Mouse (Mus musculus): ENCODE measurements around the gene Nfib. TPM values are rescaled to one million over a fixed set of nuclear protein-coding genes. Genes with fewer than 3 reads are reported as not detected.

Gene Nfib
- polyA plus RNA-seq, 1 experiment from 2014 or later, result 26.7 TPM

GRCm38 (mm10) chr4:82663749-82664381, 41.7 kb downstream of the Nfib start:
- no peaks in the 10 kb centered on the region for H3K27me3 ChIP-seq (ENCODE audit: insufficient read depth, low read length)
- 88% methylated on average over 6 of the region's 6 CpGs for WGBS
- no peak overlapping the region for H3K4me3 ChIP-seq (ENCODE audit: low read length)
- H3K4me2 ChIP-seq (replicated peaks; ENCODE audit: low read depth, low read length), result no peak overlapping the region
- H3K4me1 ChIP-seq (ENCODE audit: insufficient read depth, low read length), result no peaks in the 10 kb centered on the region
- no peak overlapping the region for H3K9ac ChIP-seq (replicated peaks; ENCODE audit: low read length)
- no peak for ATAC-seq (ENCODE audit: low FRiP score, low TSS enrichment)
- H3K36me3 ChIP-seq (ENCODE audit: insufficient read depth, low read length), result no peaks in the 10 kb centered on the region
- no peak overlapping the region for H3K27ac ChIP-seq (ENCODE audit: low read length)
- no peaks in the 10 kb centered on the region for H3K9me3 ChIP-seq (ENCODE audit: low read length)

GRCm38 (mm10) chr4:82662626-82663025, 42.9 kb downstream of the Nfib start:
- Histone ChIP-seq H3K4me1 (ENCODE audit: insufficient read depth, low read length) (no peaks in the 10 kb centered on the region), H3K27ac (ENCODE audit: low read length) (no peak overlapping the region), H3K9me3 (ENCODE audit: low read length) (no peaks in the 10 kb centered on the region), H3K27me3 (ENCODE audit: insufficient read depth, low read length) (no peaks in the 10 kb centered on the region), H3K9ac (replicated peaks; ENCODE audit: low read length) (no peak overlapping the region), H3K4me3 (ENCODE audit: low read length) (no peak overlapping the region), H3K36me3 (ENCODE audit: insufficient read depth, low read length) (no peaks in the 10 kb centered on the region), H3K4me2 (replicated peaks; ENCODE audit: low read depth, low read length) (no peak overlapping the region)
- 75% methylated on average over 3 of the region's 3 CpGs for WGBS
- no peak for ATAC-seq (ENCODE audit: low FRiP score, low TSS enrichment)

GRCm38 (mm10) chr4:82662222-82662621, 43.3 kb downstream of the Nfib start:
- H3K27ac ChIP-seq (ENCODE audit: low read length), result no peak overlapping the region
- H3K27me3 ChIP-seq (ENCODE audit: insufficient read depth, low read length), result no peaks in the 10 kb centered on the region
- no peaks in the 10 kb centered on the region for H3K36me3 ChIP-seq (ENCODE audit: insufficient read depth, low read length)
- no peaks in the 10 kb centered on the region for H3K9me3 ChIP-seq (ENCODE audit: low read length)
- H3K4me1 ChIP-seq (ENCODE audit: insufficient read depth, low read length), result no peaks in the 10 kb centered on the region
- no peak overlapping the region for H3K9ac ChIP-seq (replicated peaks; ENCODE audit: low read length)
- H3K4me2 ChIP-seq (replicated peaks; ENCODE audit: low read depth, low read length), result no peak overlapping the region
- 73% methylated on average over 9 of the region's 9 CpGs for WGBS
- no peak overlapping the region for H3K4me3 ChIP-seq (ENCODE audit: low read length)
- no peak for ATAC-seq (ENCODE audit: low FRiP score, low TSS enrichment)

GRCm38 (mm10) chr4:82661215-82661614, 44.3 kb downstream of the Nfib start:
- Histone ChIP-seq H3K4me3 (ENCODE audit: low read length) (no peak overlapping the region), H3K4me2 (replicated peaks; ENCODE audit: low read depth, low read length) (no peak overlapping the region), H3K9me3 (ENCODE audit: low read length) (no peaks in the 10 kb centered on the region), H3K36me3 (ENCODE audit: insufficient read depth, low read length) (no peaks in the 10 kb centered on the region), H3K9ac (replicated peaks; ENCODE audit: low read length) (no peak overlapping the region), H3K27ac (ENCODE audit: low read length) (no peak overlapping the region), H3K4me1 (ENCODE audit: insufficient read depth, low read length) (no peaks in the 10 kb centered on the region), H3K27me3 (ENCODE audit: insufficient read depth, low read length) (no peaks in the 10 kb centered on the region)
- WGBS, result 59% methylated on average over 7 of the region's 7 CpGs
- ATAC-seq (ENCODE audit: low FRiP score, low TSS enrichment), result peak; percentile 57

GRCm38 (mm10) chr4:82645679-82646078, 59.9 kb downstream of the Nfib start:
- ATAC-seq (ENCODE audit: low FRiP score, low TSS enrichment), result no peak
- H3K4me3 ChIP-seq (ENCODE audit: low read length), result no peak overlapping the region
- 77% methylated on average over 5 of the region's 5 CpGs for WGBS
- no peaks in the 10 kb centered on the region for H3K27me3 ChIP-seq (ENCODE audit: insufficient read depth, low read length)
- H3K4me1 ChIP-seq (ENCODE audit: insufficient read depth, low read length), result no peaks in the 10 kb centered on the region
- H3K9ac ChIP-seq (replicated peaks; ENCODE audit: low read length), result no peak overlapping the region
- H3K27ac ChIP-seq (ENCODE audit: low read length), result no peak overlapping the region
- H3K36me3 ChIP-seq (ENCODE audit: insufficient read depth, low read length), result no peaks in the 10 kb centered on the region
- no peaks in the 10 kb centered on the region for H3K9me3 ChIP-seq (ENCODE audit: low read length)
- no peak overlapping the region for H3K4me2 ChIP-seq (replicated peaks; ENCODE audit: low read depth, low read length)

- ATAC-seq (ENCODE audit: low FRiP score, low TSS enrichment), result peak; percentile 89
- Histone ChIP-seq H3K36me3 (ENCODE audit: insufficient read depth, low read length) (no peaks in the 10 kb centered on the region), H3K27ac (ENCODE audit: low read length) (no peak overlapping the region), H3K4me2 (replicated peaks; ENCODE audit: low read depth, low read length) (no peak overlapping the region), H3K4me1 (ENCODE audit: insufficient read depth, low read length) (no peaks in the 10 kb centered on the region), H3K27me3 (ENCODE audit: insufficient read depth, low read length) (no peaks in the 10 kb centered on the region), H3K9me3 (ENCODE audit: low read length) (no peaks in the 10 kb centered on the region), H3K4me3 (ENCODE audit: low read length) (no peak overlapping the region), H3K9ac (replicated peaks; ENCODE audit: low read length) (no peak overlapping the region)
- WGBS, result 53% methylated on average over 9 of the region's 9 CpGs
Observed at GRCm38 (mm10) chr4:82644797-82645196, 60.8 kb downstream of the Nfib start.

GRCm38 (mm10) chr4:82643734-82644085, 61.8 kb downstream of the Nfib start:
- H3K4me3 ChIP-seq (ENCODE audit: low read length), result no peak overlapping the region
- no peaks in the 10 kb centered on the region for H3K9me3 ChIP-seq (ENCODE audit: low read length)
- no peaks in the 10 kb centered on the region for H3K27me3 ChIP-seq (ENCODE audit: insufficient read depth, low read length)
- whole genome bisulfite sequencing, result 82% methylated on average over 5 of the region's 5 CpGs
- H3K36me3 ChIP-seq (ENCODE audit: insufficient read depth, low read length), result no peaks in the 10 kb centered on the region
- peak; percentile 42; the same call in 1 of the 2 replicates for ATAC-seq (ENCODE audit: low FRiP score, low TSS enrichment)
- no peak overlapping the region for H3K4me2 ChIP-seq (replicated peaks; ENCODE audit: low read depth, low read length)
- no peaks in the 10 kb centered on the region for H3K4me1 ChIP-seq (ENCODE audit: insufficient read depth, low read length)
- no peak overlapping the region for H3K9ac ChIP-seq (replicated peaks; ENCODE audit: low read length)
- no peak overlapping the region for H3K27ac ChIP-seq (ENCODE audit: low read length)

GRCm38 (mm10) chr4:82643022-82643733, 62.4 kb downstream of the Nfib start:
- H3K4me2 ChIP-seq (replicated peaks; ENCODE audit: low read depth, low read length), result no peak overlapping the region
- no peak overlapping the region for H3K4me3 ChIP-seq (ENCODE audit: low read length)
- ATAC-seq (ENCODE audit: low FRiP score, low TSS enrichment), result 0 out of 2 replicates have a peak, but pooled peaks have one; percentile 40
- H3K9me3 ChIP-seq (ENCODE audit: low read length), result no peaks in the 10 kb centered on the region
- no peaks in the 10 kb centered on the region for H3K36me3 ChIP-seq (ENCODE audit: insufficient read depth, low read length)
- no peak overlapping the region for H3K9ac ChIP-seq (replicated peaks; ENCODE audit: low read length)
- 56% methylated on average over 6 of the region's 6 CpGs for WGBS
- no peak overlapping the region for H3K27ac ChIP-seq (ENCODE audit: low read length)
- no peaks in the 10 kb centered on the region for H3K4me1 ChIP-seq (ENCODE audit: insufficient read depth, low read length)
- H3K27me3 ChIP-seq (ENCODE audit: insufficient read depth, low read length), result no peaks in the 10 kb centered on the region

- H3K4me3 ChIP-seq (ENCODE audit: low read length), result no peak overlapping the region
- no peaks in the 10 kb centered on the region for H3K4me1 ChIP-seq (ENCODE audit: insufficient read depth, low read length)
- no peaks in the 10 kb centered on the region for H3K36me3 ChIP-seq (ENCODE audit: insufficient read depth, low read length)
- H3K27ac ChIP-seq (ENCODE audit: low read length), result no peak overlapping the region
- WGBS, result 76% methylated on average over 5 of the region's 5 CpGs
- no peak for ATAC-seq (ENCODE audit: low FRiP score, low TSS enrichment)
- no peaks in the 10 kb centered on the region for H3K9me3 ChIP-seq (ENCODE audit: low read length)
- no peak overlapping the region for H3K4me2 ChIP-seq (replicated peaks; ENCODE audit: low read depth, low read length)
- no peak overlapping the region for H3K9ac ChIP-seq (replicated peaks; ENCODE audit: low read length)
- H3K27me3 ChIP-seq (ENCODE audit: insufficient read depth, low read length), result no peaks in the 10 kb centered on the region
Observed at GRCm38 (mm10) chr4:82641066-82641680, 64.4 kb downstream of the Nfib start.

- no peak overlapping the region for H3K4me3 ChIP-seq (ENCODE audit: low read length)
- H3K36me3 ChIP-seq (ENCODE audit: insufficient read depth, low read length), result no peaks in the 10 kb centered on the region
- WGBS, result 91% methylated on average over 9 of the region's 9 CpGs
- no peak overlapping the region for H3K9ac ChIP-seq (replicated peaks; ENCODE audit: low read length)
- no peaks in the 10 kb centered on the region for H3K27me3 ChIP-seq (ENCODE audit: insufficient read depth, low read length)
- no peak for ATAC-seq (ENCODE audit: low FRiP score, low TSS enrichment)
- H3K4me2 ChIP-seq (replicated peaks; ENCODE audit: low read depth, low read length), result no peak overlapping the region
- no peaks in the 10 kb centered on the region for H3K4me1 ChIP-seq (ENCODE audit: insufficient read depth, low read length)
- no peak overlapping the region for H3K27ac ChIP-seq (ENCODE audit: low read length)
- no peaks in the 10 kb centered on the region for H3K9me3 ChIP-seq (ENCODE audit: low read length)
Observed at GRCm38 (mm10) chr4:82638251-82638650, 67.3 kb downstream of the Nfib start.

All from kidney, embryonic 16.5 days (tissue).